Mouse (Mus musculus): ENCODE measurements around the gene Ldb2.

- TF ChIP-seq GATA1 (IDR thresholded peaks at IDR 0.05; ENCODE audit: low read length) (no peak), TAL1 (IDR thresholded peaks at IDR 0.05; ENCODE audit: low read length) (no peak)
Observed at GRCm38 (mm10) chr5:44670336-44670735, 129.1 kb downstream of the Ldb2 start.
